Mouse (Mus musculus) megakaryocyte, adult 5-6 weeks (primary cell): ENCODE measurements at regions not wholly inside any gene's neighbourhood (a gene's known extent, or its start where the extent isn't known, plus 50 kb on each side); places are given as distances from the start of the nearest gene placed in this dataset.

Experiments
- ATAC-seq: 2 replicates; pipeline ENCODE4 v1.8.0; 2016; ENCODE audit warnings: mild to moderate bottlenecking, inconsistent platforms; ENCODE audit not compliant: poor library complexity, severe bottlenecking

DNA sequence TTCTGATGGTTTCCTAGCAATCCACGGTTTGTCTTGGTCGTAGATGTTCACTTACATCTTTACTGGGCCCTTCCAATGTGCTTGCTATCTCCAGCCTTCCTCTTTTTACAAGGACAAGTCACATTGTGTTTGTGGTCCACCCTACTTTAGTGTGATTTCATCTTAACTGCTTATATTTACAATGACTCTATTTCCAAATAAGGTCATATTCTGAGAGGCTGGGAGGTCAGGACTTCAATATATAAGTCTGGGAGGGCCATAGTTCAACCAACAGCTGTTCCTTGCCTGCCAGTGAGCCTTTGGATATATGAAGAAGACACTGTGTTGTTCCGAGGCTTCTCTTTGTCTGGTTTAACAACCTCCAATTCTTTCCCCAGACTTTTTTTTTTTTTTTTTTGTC, 569.9 kb downstream of the Ccdc171 start:
- ATAC-seq = no peak

DNA sequence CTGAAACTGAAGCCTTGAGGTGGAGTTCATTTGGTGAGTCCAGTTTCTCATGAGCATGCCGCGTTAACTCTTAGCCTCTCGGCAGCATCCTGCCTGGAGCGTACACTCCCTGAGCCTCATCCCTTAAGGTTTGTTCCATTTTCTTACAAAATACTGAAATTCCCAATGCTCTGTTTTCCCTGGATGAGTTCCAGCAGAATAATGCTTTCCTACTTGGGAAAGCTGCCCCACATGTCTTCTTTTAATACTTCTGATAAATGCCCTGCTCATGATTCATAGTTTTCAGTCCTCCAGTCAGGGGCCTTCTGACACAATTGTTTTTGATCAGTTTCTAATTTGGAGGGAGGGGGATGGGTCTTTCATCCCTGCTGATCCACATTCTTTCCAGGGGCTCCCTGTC, 570.7 kb downstream of the Ccdc171 start:
- ATAC-seq = no peak

DNA sequence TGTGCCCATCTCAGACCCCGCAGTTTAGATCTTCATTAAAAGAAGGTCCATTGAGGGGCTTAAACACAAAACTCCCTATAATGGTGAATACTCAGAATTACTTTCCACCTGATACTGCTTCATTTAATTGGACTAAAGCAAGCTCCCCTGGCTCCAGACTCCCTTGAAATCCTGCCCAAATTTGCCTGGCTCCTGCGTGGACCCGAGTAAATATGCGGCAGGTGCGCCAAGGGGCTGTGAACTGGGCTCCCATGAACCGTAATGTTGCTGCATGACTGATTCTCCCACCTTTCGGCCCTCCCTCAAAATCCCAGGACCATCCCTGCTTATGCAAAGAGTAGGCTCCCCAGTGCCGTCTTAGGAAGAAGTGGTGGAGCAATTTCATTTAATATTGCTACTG, 573.7 kb downstream of the Ccdc171 start:
- no peak for ATAC-seq

DNA sequence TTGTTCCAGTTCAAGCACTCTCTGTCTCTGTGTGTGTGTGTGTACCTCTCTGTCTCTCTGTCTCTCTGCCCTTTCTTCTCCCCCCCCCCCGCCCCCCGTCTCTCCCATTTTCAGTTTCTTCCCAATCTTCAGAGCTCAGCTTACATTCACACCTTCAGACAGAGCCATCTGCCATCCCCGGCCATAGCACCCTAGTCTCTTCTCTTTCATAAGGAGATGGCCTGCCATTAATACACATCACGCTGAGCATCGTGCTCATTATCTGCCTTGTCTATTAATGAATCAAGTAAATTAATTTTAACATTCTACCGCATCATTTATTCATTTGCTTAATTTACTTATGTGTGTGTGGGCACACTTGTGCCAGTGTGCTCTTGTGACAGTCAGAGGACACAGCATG, 573.2 kb downstream of the Bnc2 start:
- no peak for ATAC-seq

DNA sequence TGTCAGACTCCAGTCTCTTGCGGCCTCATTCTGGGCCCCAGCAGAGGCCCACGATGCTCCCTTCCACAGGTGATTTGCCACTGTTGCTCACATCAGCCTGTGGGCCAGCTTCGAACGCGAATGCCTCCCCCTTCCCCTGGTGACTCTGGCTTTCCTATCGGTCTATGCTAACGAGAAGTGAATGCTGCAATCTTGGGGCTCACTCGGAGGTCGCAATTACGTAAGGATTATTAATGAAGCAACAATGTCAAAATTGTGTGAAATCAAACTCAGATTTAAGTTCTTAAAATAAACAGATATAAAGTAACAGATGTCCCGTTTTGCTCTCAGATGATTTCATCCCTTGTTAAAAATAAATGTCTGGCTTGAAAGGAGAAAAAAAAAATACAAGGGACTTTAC, 572.3 kb downstream of the Bnc2 start:
- ATAC-seq = no peak

DNA sequence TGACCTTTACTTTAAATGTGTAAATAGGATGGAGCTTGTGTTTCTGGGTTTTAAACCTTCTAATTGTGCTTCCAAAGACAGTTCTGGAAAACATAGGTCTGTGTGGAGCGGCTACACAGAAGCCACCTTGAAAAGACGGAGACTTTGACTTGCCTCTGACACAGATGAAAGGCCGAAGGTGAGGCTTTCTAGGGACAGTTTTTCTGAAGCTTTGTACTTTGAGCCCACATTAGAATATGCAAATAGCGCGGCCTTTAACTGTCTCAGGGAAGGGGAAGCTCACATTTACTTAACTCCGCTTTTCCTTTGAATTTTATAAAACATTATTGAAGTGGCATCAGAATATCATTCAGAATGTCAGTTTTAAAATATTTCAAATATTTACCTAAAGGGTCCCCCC, 566.5 kb downstream of the Bnc2 start:
- ATAC-seq = no peak

DNA sequence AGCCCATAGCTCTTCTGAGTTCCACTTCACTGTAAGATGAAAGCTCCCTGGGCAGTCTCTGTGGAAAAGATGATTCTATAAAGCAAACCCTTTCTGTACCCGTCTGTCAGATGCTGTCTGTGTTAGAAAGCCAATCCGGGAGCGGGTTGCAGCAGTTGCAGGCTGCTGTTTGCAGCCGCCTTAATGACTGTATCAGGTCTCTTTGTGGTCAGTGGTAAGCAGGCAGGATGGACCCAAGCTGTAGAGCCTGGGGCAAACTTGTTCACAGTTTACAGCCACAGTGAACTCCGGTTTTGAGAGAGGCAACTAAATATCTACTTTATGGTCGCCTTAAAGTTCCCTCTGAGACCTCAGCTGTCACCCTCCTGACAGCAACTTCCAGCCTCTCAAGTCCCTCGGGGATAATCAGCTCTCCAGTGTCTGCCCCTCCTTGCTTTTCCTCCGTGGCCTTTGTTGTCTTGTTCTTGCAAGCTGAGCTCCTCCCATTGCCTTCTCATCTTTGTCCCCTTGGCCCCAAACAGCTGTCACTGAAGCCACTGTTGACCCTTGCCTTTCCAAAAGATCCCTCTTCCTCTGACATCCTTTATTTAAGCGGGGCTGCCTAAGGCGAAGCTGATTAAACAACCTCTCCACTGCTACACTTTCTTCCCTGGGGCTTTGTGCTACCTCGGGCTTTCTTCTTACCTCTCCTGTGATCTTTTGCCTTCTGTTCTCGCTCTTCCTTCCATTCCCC, 565.1 kb downstream of the Bnc2 start:
- no peak for ATAC-seq

DNA sequence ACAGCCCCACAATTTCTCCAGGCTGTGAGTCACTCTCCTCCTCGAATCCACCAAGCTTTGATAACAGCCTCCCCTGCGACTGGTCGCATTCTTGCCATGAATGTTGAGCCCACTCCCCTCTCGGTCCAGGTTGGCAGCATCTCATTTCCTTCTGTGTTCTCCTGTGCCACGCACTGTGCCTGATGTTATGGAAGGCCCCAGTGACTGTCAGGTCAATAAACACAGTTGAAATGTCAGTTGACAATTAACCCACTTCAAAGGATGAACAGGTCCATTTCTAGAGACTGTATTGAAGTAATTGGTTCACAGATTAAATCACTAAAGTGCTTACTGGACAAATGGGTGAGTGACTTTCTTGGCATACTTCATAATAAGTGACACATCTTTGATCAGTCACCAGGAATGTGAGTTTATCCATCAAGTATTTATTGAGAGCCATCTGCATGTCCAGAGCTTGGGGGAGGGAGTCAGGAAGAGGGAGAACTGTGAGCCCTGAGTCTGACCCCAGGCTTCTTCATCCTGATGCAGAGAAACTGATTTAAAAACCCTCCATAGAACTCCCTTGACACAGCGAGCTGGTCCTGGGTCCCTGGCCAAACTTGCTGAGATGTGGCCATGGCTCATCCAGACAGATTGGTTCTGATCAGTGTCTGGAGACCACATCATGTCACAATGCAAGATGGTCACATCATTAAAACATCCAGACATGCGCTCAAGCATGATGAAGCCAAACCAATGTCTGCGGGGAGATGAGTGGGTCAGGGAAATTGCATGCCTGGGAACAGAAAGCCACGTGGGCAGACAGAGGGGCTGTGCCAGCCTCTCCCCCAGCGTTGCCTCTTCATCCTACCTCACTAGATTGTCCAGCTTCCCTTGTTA, 560.7 kb downstream of the Bnc2 start:
- ATAC-seq = no peak

DNA sequence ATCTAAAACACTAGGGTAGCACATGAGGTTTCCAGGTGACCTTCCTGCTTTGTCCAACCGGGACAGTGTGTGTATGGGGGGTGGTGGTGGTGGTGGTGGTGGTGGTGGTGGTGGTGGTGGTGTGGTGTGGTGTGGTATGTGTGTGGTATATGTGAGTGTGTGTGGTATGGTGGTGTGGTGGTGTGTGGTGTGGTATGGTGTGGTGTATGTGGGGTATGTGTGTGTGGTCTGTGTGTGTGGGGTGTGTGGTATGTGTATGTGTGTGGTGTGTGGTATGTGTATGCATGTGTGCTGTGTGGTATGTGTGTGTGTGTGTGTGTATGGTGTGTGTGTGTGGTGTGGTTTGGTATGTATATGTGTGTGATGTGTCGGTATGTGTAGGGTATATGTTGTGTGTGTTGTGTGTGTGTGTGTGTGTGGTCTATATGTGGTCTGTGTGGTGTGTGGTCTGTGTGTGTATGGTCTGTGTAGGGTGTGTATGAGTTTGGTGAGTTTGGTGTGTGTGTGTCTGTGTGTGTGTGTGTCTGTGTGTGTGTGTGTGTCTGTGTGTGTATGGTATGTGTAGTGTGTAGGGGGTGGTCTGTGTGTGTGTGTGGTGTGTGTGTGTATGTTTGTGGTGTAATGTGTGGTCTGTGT, 556.7 kb downstream of the Bnc2 start:
- ATAC-seq = no peak

DNA sequence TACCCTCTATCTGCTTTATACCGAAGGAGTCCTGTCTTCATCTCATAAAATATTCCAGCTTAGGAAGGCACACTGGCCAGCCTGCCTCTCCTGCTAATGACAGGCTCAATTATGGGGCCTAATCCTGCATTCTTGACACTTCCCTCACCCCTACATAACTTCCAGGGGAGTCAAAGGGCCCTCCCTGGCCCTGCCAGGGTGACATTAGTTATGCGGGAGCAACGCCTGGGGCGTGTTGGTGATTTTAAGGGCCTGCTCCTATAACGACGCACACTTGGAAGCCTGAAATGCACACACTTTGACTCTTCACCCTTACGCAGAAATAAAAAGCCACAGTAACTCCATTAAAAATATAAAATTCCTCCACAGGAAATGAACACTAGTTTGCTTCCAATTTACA, 555.5 kb downstream of the Bnc2 start:
- ATAC-seq = no peak

DNA sequence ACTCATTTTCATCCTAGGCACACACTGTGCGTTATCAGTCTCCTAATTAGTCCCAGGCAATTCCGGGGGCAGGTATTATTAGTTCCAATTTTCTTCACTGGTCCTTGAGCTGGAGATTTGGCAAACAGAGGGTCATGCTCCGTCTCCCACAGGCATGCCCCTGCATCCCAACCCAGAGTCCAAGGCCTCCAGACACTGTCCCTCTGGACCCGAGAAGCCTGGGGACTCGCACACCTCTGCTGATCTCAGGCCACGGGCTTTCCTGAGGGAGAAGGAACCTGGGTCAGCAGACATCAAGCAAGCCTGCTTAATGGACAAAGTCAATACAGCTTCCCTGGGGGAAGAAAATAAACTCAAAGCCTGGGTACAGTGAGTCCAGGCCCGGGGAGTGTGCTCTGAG, 554.7 kb downstream of the Bnc2 start:
- ATAC-seq = no peak

DNA sequence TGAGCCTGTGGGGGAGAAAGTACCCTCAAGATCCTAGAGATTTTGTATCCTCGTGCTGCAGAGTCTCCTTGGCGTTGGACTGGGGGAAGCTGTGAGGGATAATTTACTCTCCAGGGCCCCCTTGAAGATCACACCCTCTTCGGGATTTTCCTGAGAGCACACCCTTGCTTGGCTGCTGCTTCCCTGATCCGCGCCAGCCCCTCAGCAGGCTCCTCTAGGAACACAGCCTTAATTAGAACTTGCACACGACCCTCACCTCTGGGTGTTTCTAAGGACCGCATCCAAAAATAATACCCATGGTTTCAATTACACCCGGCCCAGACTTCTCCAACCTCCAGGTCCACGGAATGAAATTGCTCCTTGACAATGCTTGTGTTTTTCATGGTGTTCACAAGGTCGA, 553.6 kb downstream of the Bnc2 start:
- no peak for ATAC-seq

DNA sequence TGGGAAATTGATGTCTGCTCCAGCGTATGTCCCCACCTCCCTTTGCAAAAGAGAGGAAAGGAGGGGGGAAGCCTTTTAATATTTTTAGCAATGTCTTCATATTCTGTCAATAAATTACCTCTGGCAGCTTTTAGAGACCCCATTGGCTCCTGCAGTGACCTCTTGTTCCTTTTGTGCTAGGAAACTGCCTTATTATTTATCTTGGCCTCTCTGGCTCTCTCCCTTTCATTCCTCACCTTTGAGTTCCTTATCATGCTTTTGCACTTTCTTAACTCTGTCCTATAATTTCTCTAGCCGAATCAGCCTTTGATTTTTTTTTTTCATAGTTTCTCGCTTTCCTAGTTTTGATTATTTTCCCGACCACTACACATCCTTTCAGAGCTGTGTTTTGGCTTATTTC, 548.7 kb downstream of the Bnc2 start:
- ATAC-seq = no peak

DNA sequence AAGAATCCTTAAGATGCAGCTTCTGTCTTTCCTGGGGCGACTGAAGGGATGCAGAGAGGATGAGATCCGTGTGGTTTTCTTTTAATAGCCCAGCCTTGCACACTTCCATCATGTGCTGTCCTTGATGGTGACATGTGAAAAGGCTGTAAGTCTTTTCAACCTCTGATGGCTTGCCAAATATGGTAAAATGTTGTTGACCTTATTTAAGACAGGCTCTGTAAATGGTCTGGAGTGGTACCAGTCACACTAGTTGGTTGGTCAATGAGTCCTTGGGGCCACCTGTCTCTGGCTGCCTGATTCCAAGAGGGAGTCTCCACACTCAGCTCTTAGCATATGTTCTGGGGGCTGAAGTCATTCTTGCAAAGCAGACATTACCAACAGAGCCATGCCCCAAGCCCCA, 547.7 kb downstream of the Bnc2 start:
- ATAC-seq = no peak

DNA sequence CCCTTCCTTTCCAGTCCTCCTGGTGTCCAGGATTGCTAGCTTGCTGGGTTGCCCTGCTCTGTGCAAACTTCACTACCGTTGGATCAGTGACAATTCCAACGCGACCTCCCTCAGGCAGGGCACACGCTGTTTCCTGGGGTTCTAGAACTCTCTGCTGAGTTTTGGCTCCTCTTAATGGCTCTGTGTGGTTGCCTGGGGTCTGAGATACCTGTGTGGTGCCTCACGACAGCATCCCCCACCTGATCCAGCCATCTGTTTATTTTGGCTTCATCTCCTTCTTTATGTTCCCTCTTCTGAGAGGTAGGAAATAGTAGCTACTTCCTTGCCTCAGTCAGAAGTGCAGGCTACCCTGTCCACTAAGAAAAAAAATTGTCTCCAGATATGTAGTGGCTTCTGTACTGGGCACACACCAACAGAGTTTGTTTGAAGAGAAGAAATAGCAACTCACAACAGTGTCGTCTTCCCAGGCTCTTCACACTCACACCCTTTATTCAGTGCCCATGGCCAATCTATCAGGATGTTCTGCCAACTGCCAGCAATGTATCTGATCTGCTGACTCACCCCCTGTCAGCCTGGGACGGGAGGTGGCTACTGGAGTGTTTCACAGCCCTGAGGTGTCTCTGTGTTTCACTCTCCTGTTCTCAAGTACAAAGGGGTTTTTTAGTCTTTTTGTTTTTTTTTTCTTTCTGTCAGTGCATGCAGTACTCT, 544.1 kb downstream of the Bnc2 start:
- no peak for ATAC-seq

DNA sequence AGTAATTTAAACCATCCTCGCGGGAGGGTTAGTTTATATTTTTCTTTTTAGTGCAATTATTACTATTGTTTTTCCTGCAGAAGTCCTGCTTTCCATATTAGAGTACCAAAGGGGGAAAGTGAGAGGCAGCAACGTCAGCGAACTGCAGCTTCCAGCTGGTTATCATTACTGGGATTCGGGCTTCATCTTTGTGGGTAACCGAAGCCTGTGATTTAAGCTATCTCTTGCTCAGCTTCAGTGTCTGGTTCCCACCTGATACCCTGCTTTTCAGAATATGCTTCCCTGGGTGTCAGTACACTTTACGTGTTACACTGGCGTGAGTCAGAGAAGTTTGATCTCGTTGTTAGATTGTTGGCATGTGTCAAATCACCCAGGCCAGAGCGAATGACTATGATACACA, 539.3 kb downstream of the Bnc2 start:
- no peak for ATAC-seq

DNA sequence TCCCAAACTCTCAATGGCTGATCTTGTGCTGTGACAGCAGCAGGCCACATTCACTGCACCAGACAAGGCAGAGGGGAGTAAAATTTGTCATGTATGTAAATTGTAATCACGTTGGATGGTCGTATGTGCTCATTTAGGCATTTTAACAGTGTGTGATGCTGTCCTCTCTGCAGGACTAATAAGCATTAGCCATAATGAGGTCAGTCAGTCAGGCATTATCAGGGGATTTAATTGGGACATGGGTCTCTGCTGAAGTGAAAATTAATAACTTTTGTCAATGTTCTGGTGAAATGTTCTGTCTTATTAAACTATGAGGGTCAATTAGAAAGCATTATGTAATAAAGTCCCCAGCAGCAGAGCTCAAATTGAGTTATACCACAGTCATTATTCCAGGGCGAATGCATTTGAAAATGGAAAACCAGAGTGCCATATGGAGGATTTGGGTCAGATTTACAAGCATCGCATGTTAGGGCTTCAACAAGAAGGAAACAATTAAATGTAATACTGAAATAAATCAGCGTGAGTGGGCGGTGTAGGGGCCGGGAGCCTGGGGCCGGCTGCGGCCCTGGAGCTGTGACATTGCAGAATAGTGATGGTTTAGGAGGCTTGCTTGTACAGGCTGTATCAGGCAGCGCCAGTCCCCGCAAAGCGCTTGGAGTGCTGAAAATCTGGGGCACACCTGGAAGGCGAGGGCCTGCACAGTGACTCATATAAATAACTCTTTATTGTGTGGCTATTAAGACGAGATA, 537.7 kb downstream of the Bnc2 start:
- no peak for ATAC-seq

DNA sequence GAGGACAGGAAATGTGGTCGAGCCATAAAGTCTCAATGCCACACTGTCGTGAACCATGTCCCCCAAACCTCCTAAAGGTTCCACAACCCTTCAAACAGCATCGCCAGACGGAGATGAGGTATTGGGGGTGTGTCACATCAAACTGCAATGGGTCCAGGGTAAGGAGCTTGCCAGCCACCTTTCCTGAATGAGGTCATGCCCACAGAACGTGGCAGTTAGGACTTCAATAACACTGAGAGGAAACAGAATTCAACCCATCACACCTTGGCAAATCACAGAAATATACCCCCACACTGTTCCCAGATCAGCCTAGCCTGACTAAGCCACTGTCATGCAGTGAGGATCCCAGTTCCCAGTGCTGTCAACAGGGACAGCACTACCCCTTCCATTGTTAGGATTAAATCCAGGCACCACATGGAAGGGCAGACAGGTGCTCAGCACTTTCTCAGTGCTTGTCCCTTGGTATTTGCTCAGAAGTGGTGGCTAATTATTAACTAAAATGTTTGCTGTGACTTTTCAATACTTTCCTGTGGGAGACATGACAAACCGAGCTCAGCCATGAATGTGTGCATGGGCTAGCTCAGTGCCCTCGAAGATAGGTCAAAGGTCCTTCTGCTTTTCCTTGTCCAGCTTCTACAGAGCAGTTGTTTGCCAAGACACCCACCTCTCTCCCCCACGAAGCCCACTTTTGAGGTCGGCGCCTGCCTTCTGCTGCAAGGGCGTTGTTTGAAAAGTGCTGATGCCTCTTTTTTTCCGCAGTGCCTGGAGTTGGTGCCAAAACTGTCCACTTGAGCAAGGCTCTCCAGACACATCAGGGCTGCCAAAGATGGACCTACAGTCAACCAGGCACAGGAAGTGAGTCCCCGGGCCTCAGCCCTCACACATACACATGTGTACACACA, 525.7 kb downstream of the Bnc2 start:
- ATAC-seq = no peak

DNA sequence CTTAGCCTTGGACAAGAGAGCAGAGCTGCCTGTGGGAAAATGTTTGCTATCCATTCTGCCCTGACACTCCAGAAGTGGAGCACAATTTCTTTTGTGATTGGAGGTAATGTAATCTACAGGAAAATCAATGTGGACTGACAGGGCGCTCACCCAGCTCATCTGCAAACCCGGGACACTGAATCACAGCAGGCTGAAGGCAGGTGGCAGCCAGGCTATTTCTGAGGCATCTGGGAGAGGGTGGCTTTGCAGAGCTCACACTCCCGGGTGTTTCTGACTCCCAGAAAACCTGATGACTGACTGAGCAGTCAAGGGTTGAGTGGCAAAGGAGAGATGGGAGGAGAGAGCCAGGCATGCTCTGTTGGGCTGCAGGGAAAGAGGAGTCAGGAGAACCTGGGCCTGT, 524.4 kb downstream of the Bnc2 start:
- ATAC-seq = no peak

DNA sequence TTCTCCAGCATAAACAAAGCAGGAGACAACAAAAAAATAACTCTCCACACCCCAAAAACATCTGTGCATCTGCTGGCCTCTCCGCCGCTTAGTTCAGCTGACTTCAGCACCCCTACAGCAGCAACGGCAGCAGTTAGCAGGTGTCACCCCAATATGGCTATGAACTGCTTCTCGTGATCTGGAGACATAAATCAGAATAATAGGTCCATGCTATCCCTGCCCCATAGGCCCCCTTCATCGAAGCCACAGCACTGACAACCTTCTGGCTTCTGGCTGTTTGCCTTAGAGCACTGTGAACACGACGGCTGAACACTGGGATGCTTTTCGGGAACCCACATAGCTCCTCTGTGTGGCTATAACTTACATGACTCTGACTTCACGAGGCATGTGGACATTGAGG, 523.8 kb downstream of the Bnc2 start:
- no peak for ATAC-seq
